Mouse (Mus musculus) MEL-GATA-1-ER (cell line): ENCODE data around the gene Gnaz.

Experiments
- DNase-seq: peaks from one replicate; pipeline ENCODE4 v3.0.0-alpha.2; 2012; ENCODE audit warnings: low read depth; ENCODE audit errors: extremely low read depth

The Gnaz gene

DNA sequence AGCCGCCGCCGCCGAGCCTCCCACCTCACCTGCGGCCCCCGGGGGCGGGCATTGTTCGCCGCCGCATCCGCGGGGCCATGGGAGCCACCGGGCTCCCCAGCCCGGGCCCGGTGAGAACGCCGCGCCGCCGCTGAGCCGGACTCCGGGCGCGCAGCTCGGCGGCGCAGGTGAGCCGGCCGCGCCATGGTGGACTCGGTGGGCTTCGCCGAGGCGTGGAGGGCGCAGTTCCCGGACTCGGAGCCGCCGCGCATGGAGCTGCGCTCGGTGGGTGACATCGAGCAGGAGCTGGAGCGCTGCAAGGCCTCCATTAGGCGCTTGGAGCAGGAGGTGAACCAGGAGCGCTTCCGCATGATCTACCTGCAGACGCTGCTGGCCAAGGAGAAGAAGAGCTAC is 93.9 kb downstream of the Gnaz start:
- no peak for DNase-seq

DNA sequence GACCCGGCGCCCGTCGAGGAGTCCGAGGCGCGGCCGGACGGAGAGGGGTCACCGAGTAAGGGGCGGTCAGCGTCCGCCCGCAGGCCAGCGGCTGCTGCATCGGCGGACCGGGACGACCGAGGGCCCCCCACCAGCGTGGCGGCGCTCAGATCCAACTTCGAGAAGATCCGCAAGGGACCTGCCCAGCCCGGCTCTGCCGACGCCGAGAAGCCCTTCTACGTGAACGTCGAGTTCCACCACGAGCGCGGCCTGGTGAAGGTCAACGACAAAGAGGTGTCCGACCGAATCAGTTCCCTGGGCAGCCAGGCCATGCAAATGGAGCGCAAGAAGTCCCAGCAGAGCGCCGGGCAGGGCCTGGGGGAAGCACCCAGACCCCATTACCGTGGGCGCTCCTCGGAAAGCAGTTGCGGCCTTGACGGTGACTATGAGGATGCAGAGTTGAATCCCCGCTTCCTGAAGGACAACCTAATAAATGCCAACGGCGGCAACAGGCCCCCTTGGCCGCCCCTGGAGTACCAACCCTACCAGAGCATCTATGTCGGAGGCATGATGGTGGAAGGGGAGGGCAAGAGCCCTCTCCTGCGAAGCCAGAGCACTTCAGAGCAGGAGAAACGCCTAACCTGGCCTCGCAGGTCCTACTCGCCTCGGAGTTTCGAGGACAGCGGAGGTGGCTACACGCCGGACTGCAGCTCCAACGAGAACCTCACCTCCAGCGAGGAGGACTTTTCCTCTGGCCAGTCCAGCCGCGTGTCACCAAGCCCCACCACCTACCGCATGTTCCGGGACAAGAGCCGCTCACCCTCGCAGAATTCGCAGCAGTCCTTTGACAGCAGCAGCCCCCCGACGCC is 94.6 kb downstream of the Gnaz start:
- no peak for DNase-seq

DNA sequence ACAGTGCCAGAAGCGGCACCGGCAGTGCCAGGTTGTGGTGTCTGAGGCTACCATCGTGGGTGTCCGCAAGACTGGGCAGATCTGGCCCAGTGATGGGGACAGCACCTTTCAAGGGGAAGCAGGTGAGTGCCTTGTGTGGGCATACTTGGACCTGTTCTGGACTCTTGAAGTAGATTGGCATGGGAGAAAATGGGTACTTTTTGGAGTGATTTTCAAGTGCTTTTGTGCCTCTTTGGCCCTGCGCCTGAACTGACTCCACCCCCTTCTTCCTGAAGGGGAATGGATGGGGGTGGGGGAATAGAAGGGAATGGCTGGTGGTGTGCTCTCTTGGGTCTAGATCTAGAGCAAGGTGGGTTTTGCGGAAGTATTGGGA is 95.2 kb downstream of the Gnaz start:
- DNase-seq = no peak

DNA sequence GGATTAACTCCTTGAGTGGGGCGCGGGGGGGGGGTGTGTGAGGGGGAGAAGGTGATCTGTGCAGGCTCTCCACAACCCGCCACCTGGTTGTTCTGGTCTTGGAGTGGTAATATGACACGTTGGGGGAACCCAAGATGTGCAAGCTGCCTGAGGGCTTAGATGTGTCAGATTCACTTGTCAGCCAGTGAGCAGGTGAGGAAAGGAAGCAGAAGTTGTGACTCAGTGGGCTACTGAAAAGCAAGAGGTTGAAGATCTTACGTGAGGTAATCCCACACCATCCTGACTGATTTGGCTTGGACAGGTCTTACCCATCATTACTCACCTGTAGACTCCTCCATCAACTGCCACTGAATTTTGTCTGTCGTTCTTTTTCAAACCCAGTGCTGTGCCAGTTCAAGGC is 95.6 kb downstream of the Gnaz start:
- no peak for DNase-seq

DNA sequence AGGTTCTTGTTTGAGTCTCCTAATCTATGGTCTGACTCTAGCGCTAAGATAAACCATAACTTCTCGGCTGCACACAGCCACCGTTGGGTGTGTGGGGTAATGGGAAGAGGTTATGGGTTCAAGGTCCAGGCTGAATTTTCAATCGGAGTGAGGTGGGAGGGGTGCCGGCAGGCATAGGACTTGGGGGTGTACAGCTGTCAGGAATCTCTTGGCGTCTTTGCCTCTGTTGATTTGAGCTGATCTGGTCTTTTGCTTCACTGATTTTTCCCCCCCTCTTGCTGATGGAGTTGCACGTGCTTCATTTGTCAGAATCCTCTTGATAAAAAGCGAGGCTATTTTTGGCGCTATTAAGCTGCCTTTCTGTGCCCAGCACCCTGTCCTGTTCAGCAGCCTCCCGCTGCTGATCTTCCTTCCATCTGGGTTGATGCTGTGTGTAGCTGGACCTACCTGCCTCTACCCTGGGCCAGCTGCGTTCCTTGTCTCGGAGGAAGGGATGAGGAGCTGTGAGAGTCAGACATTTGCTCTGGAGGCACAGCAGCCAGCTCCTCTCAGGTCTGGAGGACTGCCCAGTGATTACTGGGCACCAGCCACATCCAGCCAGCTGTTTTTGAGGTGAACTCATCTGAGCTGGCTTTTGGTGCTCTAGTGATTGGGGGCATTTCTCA is 96.5 kb downstream of the Gnaz start:
- DNase-seq = no peak

DNA sequence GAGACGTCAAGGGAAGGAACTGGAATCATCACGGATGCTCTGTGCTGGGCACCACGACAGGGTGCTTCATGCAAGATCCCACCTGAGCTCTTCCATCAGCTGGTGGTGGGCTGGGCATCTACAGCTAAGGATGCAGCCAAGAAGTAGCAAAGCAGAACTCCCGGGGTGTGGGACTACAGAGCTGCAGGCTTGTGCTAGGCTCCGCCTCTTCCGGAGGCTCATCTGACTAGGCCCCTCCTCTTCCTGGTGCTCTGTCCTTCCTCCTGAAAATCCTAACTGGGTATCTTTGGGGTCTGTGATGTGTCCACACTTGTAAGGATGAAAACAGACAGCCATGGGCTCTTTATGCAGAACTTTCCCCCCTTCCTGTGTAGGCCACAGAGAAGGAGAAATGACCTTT is 98.7 kb downstream of the Gnaz start:
- no peak for DNase-seq
